Mouse (Mus musculus) liver, embryonic 12.5 days (tissue): Measurements from ENCODE around the gene Galm. TPM values are rescaled to one million over a fixed set of nuclear protein-coding genes. Genes with fewer than 3 reads are reported as not detected.
"Not testable (repeated sequence)": the region's sequence is repeated elsewhere in the genome, so short reads cannot be mapped to it uniquely, and the experiment has no call there.

Source experiments
- ATAC-seq: fragments of 200-750 bp; cut with Nextera tagmentation; 2 replicates; pipeline ENCODE4 v1.8.0; 2017; ENCODE audit warnings: moderate number of reproducible peaks, mild to moderate bottlenecking, moderate library complexity
- H3K27ac ChIP-seq: fragments of 300-500 bp; sonication (generic); 2 replicates; pipeline ENCODE4 v1.5.1; 2016; ENCODE audit warnings: mild to moderate bottlenecking
- H3K27me3 ChIP-seq: fragments of 300-500 bp; sonication (generic); replicated peaks from 2 replicates; pipeline ENCODE4 v1.6.1; 2016; ENCODE audit warnings: mild to moderate bottlenecking, moderate library complexity
- H3K36me3 ChIP-seq: fragments of 300-500 bp; sonication (generic); 2 replicates; pipeline ENCODE4 v1.6.1; 2016; ENCODE audit warnings: mild to moderate bottlenecking, moderate library complexity
- H3K4me1 ChIP-seq: fragments of 300-500 bp; sonication (generic); 2 replicates; pipeline ENCODE4 v1.6.1; 2016
- H3K4me2 ChIP-seq: fragments of 300-500 bp; sonication (generic); 2 replicates; pipeline ENCODE4 v1.6.1; 2016; ENCODE audit warnings: mild to moderate bottlenecking, moderate library complexity
- H3K4me3 ChIP-seq: fragments of 300-500 bp; sonication (generic); 2 replicates; pipeline ENCODE4 v1.5.1; 2016; ENCODE audit warnings: mild to moderate bottlenecking, moderate library complexity
- H3K9ac ChIP-seq: fragments of 300-500 bp; sonication (generic); 2 replicates; pipeline ENCODE4 v1.6.1; 2016; ENCODE audit warnings: mild to moderate bottlenecking, moderate library complexity
- H3K9me3 ChIP-seq: fragments of 300-500 bp; sonication (generic); replicated peaks from 2 replicates; pipeline ENCODE4 v1.6.1; 2016; ENCODE audit warnings: mild to moderate bottlenecking, moderate library complexity
- WGBS: fragments of 180-500 bp; shearing (Covaris S2); methylation state at CpG from one replicate; pipeline ENCODE4 v1.1.7; 2016; ENCODE audit not compliant: insufficient replicate concordance; 5-methylcytosine and 5-hydroxymethylcytosine counted together
- polyA plus RNA-seq: library from polyadenylated mRNA; unstranded; fragments of >200 nt; fragmentation: Nextera tagmentation; extraction: Ambion mirVana; gene quantifications from 2 replicates; pipeline ENCODE4 v1.2.1, GENCODE M21; 2016

Galm gene
- polyA plus RNA-seq, 1 experiment from 2014 or later: 14.6 TPM

- Histone ChIP-seq H3K4me3 (no peak overlapping the region), H3K4me2 (no peak overlapping the region), H3K27me3 (no peaks in the 10 kb centered on the region), H3K27ac (no peak overlapping the region), H3K9ac (no peak overlapping the region), H3K36me3 (no peaks in the 10 kb centered on the region), H3K9me3 (no peaks in the 10 kb centered on the region), H3K4me1 (no peaks in the 10 kb centered on the region)
- WGBS: 63% methylated on average over 10 of the region's 10 CpGs
- ATAC-seq: no peak
Observed at GRCm38 (mm10) chr17:80183615-80184014, 56.3 kb downstream of the Galm start.

- WGBS: 52% methylated on average over 5 of the region's 5 CpGs
- Histone ChIP-seq H3K4me3 (no peak overlapping the region), H3K27me3 (no peaks in the 10 kb centered on the region; the same call in 1 of the 2 replicates), H3K4me1 (no peaks in the 10 kb centered on the region), H3K36me3 (peaks cover 33% of the 10 kb centered on the region), H3K27ac (no peak overlapping the region), H3K4me2 (no peak overlapping the region), H3K9ac (no peak overlapping the region), H3K9me3 (no peaks in the 10 kb centered on the region)
- ATAC-seq: no peak
Observed at GRCm38 (mm10) chr17:80193075-80193474, 65.8 kb downstream of the Galm start.

- Histone ChIP-seq H3K27me3 (no peaks in the 10 kb centered on the region), H3K4me3 (no peak overlapping the region), H3K4me1 (0 out of 2 replicates have a peak, but pooled peaks cover 2% of the 10 kb centered on the region), H3K9ac (no peak overlapping the region), H3K9me3 (no peaks in the 10 kb centered on the region), H3K4me2 (no peak overlapping the region), H3K27ac (peak overlapping the region; percentile 30; the same call in 1 of the 2 replicates), H3K36me3 (peaks cover 84% of the 10 kb centered on the region)
- ATAC-seq: peak; percentile 42; the same call in 1 of the 2 replicates
- 85% methylated on average over 3 of the region's 3 CpGs for WGBS
Observed at GRCm38 (mm10) chr17:80199160-80199778, 72.0 kb downstream of the Galm start.

GRCm38 (mm10) chr17:80205657-80206056, 78.4 kb downstream of the Galm start:
- peaks cover 20% of the 10 kb centered on the region for H3K4me1 ChIP-seq
- H3K4me3 ChIP-seq: peak overlapping the region; percentile 76
- WGBS: 15% methylated on average over 5 of the region's 5 CpGs
- ATAC-seq: no peak
- H3K27ac ChIP-seq: no peak overlapping the region
- peaks cover 51% of the 10 kb centered on the region for H3K36me3 ChIP-seq
- H3K9me3 ChIP-seq: no peaks in the 10 kb centered on the region
- peak overlapping the region; percentile 90 for H3K4me2 ChIP-seq
- H3K9ac ChIP-seq: peak overlapping the region; percentile 96
- H3K27me3 ChIP-seq: no peaks in the 10 kb centered on the region

GRCm38 (mm10) chr17:80206301-80206670, 79.0 kb downstream of the Galm start:
- H3K27me3 ChIP-seq: no peaks in the 10 kb centered on the region
- H3K36me3 ChIP-seq: peaks cover 46% of the 10 kb centered on the region
- peak overlapping the region; percentile 90 for H3K4me2 ChIP-seq
- peak overlapping the region; percentile 97 for H3K27ac ChIP-seq
- peak overlapping the region; percentile 96 for H3K9ac ChIP-seq
- no peaks in the 10 kb centered on the region for H3K9me3 ChIP-seq
- H3K4me3 ChIP-seq: peak overlapping the region; percentile 76
- WGBS: under 1% methylated on average over 36 of the region's 36 CpGs
- H3K4me1 ChIP-seq: peaks cover 20% of the 10 kb centered on the region
- peak; percentile 70 for ATAC-seq

GRCm38 (mm10) chr17:80206671-80207581, 79.7 kb downstream of the Galm start, which contains the start of the genes Srsf7 and Ttc39d:
Gene Srsf7 (minus strand): TSS chr17:80207307.
Gene Ttc39d (plus strand): TSS chr17:80207460.
- H3K4me3 ChIP-seq: peak within 1 kb of the TSS; percentile 76
- H3K27me3 ChIP-seq: no peaks in the 10 kb centered on the region
- H3K9ac ChIP-seq: peak within 1 kb of the TSS; percentile 96
- peak; percentile 89 for ATAC-seq
- H3K4me2 ChIP-seq: peak within 1 kb of the TSS; percentile 90
- no peaks in the 10 kb centered on the region for H3K9me3 ChIP-seq
- H3K27ac ChIP-seq: peak within 1 kb of the TSS; percentile 97
- WGBS: under 1% methylated on average over 95 of the region's 95 CpGs
- H3K4me1 ChIP-seq: peaks cover 20% of the 10 kb centered on the region
- H3K36me3 ChIP-seq: peaks cover 40% of the 10 kb centered on the region

GRCm38 (mm10) chr17:80213998-80214397, 86.7 kb downstream of the Galm start:
- H3K36me3 ChIP-seq, H3K27ac ChIP-seq, H3K9me3 ChIP-seq, H3K4me1 ChIP-seq, ATAC-seq, H3K27me3 ChIP-seq, H3K9ac ChIP-seq, H3K4me3 ChIP-seq, H3K4me2 ChIP-seq: not testable (repeated sequence)
- 77% methylated on average over 4 of the region's 4 CpGs for WGBS

GRCm38 (mm10) chr17:80220131-80220530, 92.9 kb downstream of the Galm start:
- Histone ChIP-seq H3K36me3 (no peaks in the 10 kb centered on the region), H3K27ac (no peak overlapping the region), H3K4me2 (no peak overlapping the region), H3K27me3 (no peaks in the 10 kb centered on the region), H3K4me3 (no peak overlapping the region), H3K9ac (no peak overlapping the region), H3K4me1 (peaks cover 20% of the 10 kb centered on the region), H3K9me3 (no peaks in the 10 kb centered on the region)
- WGBS: 78% methylated on average over 2 of the region's 2 CpGs
- ATAC-seq: no peak

GRCm38 (mm10) chr17:80221202-80221601, 93.9 kb downstream of the Galm start:
- Histone ChIP-seq H3K36me3 (peaks cover under 1% of the 10 kb centered on the region), H3K4me1 (peaks cover 28% of the 10 kb centered on the region), H3K9me3 (no peaks in the 10 kb centered on the region), H3K4me3 (no peak overlapping the region), H3K9ac (no peak overlapping the region), H3K27me3 (no peaks in the 10 kb centered on the region), H3K27ac (no peak overlapping the region), H3K4me2 (no peak overlapping the region)
- 43% methylated on average over 9 of the region's 9 CpGs for WGBS
- ATAC-seq: no peak

GRCm38 (mm10) chr17:80221890-80222628, 94.8 kb downstream of the Galm start:
- peaks cover 5% of the 10 kb centered on the region for H3K36me3 ChIP-seq
- 37% methylated on average over 3 of the region's 3 CpGs for WGBS
- H3K4me1 ChIP-seq: peaks cover 31% of the 10 kb centered on the region
- H3K9ac ChIP-seq: no peak overlapping the region
- no peak overlapping the region for H3K4me3 ChIP-seq
- H3K27me3 ChIP-seq: no peaks in the 10 kb centered on the region
- H3K4me2 ChIP-seq: no peak overlapping the region
- no peak overlapping the region for H3K27ac ChIP-seq
- no peak for ATAC-seq
- no peaks in the 10 kb centered on the region for H3K9me3 ChIP-seq

- peaks cover 31% of the 10 kb centered on the region for H3K4me1 ChIP-seq
- peak; percentile 22; the same call in 1 of the 2 replicates for ATAC-seq
- H3K4me3 ChIP-seq: peak overlapping the region; percentile 77
- peak overlapping the region; percentile 86 for H3K9ac ChIP-seq
- H3K27me3 ChIP-seq: no peaks in the 10 kb centered on the region
- WGBS: 7% methylated on average over 9 of the region's 9 CpGs
- H3K27ac ChIP-seq: peak overlapping the region; percentile 90
- no peaks in the 10 kb centered on the region for H3K9me3 ChIP-seq
- H3K4me2 ChIP-seq: peak overlapping the region; percentile 73
- peaks cover 21% of the 10 kb centered on the region for H3K36me3 ChIP-seq
Observed at GRCm38 (mm10) chr17:80223829-80224228, 96.6 kb downstream of the Galm start.
